Mouse (Mus musculus): ENCODE data around the gene Timm8a1. TPM values are rescaled to one million over a fixed set of nuclear protein-coding genes. Genes with fewer than 3 reads are reported as not detected.

The Timm8a1 gene
- 99.1 and 106 TPM in 2 replicates for polyA plus RNA-seq (2015; fragmentation: Nextera tagmentation; extraction: Ambion mirVana)

GRCm38 (mm10) chrX:134541145-134541954, at the start of gene Timm8a1:
Timm8a1 (minus strand) TSS chrX:134541865.
- H3K4me3 ChIP-seq (replicated peaks; ENCODE audit: low read depth, low read length), result peak within 1 kb of the TSS; percentile 54
- H3K9ac ChIP-seq (ENCODE audit: low read depth, low read length), result peak within 1 kb of the TSS; percentile 57; the same call in 1 of the 2 replicates
- 27% methylated on average over 36 of the region's 61 CpGs for WGBS
- H3K27ac ChIP-seq, result peak within 1 kb of the TSS; percentile 74
- no peaks in the 10 kb centered on the region for H3K36me3 ChIP-seq (ENCODE audit: insufficient read depth, low read length)
- H3K4me1 ChIP-seq (replicated peaks; ENCODE audit: insufficient read depth, low read length), result no peaks in the 10 kb centered on the region
- peak within 1 kb of the TSS; percentile 64 for H3K4me2 ChIP-seq (ENCODE audit: low read length)
- no peak for TF ChIP-seq CTCF (IDR thresholded peaks at IDR 0.05; ENCODE audit: low read depth)
- no peaks in the 10 kb centered on the region for H3K9me3 ChIP-seq (replicated peaks; ENCODE audit: low read length)
- H3K27me3 ChIP-seq (ENCODE audit: insufficient read depth, low read length), result no peaks in the 10 kb centered on the region
- ATAC-seq (replicated peaks; ENCODE audit: low FRiP score, low read depth), result peak; percentile 91
- peak; percentile 50 for DNase-seq (ENCODE audit: low spot score)

GRCm38 (mm10) chrX:134589836-134590235, 48.2 kb upstream of the Timm8a1 start:
- no peak overlapping the region for H3K27ac ChIP-seq
- H3K27me3 ChIP-seq (ENCODE audit: insufficient read depth, low read length), result no peaks in the 10 kb centered on the region
- no peaks in the 10 kb centered on the region for H3K36me3 ChIP-seq (ENCODE audit: insufficient read depth, low read length)
- WGBS, result 53% methylated on average over 5 of the region's 5 CpGs
- no peak overlapping the region for H3K4me2 ChIP-seq (ENCODE audit: low read length)
- no peak overlapping the region for H3K4me3 ChIP-seq (replicated peaks; ENCODE audit: low read depth, low read length)
- DNase-seq (ENCODE audit: low spot score) (no peak), ATAC-seq (replicated peaks; ENCODE audit: low FRiP score, low read depth) (no peak)
- no peaks in the 10 kb centered on the region for H3K9me3 ChIP-seq (replicated peaks; ENCODE audit: low read length)
- TF ChIP-seq CTCF (IDR thresholded peaks at IDR 0.05; ENCODE audit: low read depth), result no peak
- no peak overlapping the region for H3K9ac ChIP-seq (ENCODE audit: low read depth, low read length)
- no peaks in the 10 kb centered on the region for H3K4me1 ChIP-seq (replicated peaks; ENCODE audit: insufficient read depth, low read length)

GRCm38 (mm10) chrX:134588997-134589396, 47.3 kb upstream of the Timm8a1 start:
- ATAC-seq (replicated peaks; ENCODE audit: low FRiP score, low read depth) (no peak), DNase-seq (ENCODE audit: low spot score) (no peak)
- Histone ChIP-seq H3K27ac (no peak overlapping the region), H3K4me3 (replicated peaks; ENCODE audit: low read depth, low read length) (no peak overlapping the region), H3K9me3 (replicated peaks; ENCODE audit: low read length) (no peaks in the 10 kb centered on the region), H3K27me3 (ENCODE audit: insufficient read depth, low read length) (no peaks in the 10 kb centered on the region), H3K9ac (ENCODE audit: low read depth, low read length) (no peak overlapping the region), H3K4me1 (replicated peaks; ENCODE audit: insufficient read depth, low read length) (no peaks in the 10 kb centered on the region), H3K36me3 (ENCODE audit: insufficient read depth, low read length) (no peaks in the 10 kb centered on the region), H3K4me2 (ENCODE audit: low read length) (no peak overlapping the region)
- 85% methylated on average over 3 of the region's 3 CpGs for WGBS
- no peak for TF ChIP-seq CTCF (IDR thresholded peaks at IDR 0.05; ENCODE audit: low read depth)

DNA sequence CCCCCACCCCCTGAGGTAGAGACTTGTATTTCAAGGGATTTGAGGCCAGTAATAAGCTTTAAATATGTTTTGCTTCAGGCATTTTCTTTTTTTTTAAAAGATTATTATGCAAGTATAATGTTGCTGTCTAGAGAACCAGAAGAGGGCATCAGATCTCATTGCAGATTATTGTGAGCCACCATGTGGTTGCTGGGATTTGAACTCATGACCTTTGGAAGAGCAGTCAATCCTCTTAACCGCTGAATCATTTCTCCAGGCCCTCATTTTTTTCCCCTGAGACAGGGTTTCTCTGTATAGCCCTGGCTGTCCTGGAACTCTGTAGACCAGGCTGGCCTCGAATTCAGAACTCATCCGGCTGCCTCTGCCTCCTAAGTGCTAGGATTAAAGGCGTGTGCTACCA, 46.6 kb upstream of the Timm8a1 start:
- no peak for DNase-seq (ENCODE audit: low spot score)
- no peaks in the 10 kb centered on the region for H3K4me1 ChIP-seq (replicated peaks; ENCODE audit: insufficient read depth, low read length)
- H3K4me2 ChIP-seq (ENCODE audit: low read length), result no peak overlapping the region
- H3K36me3 ChIP-seq (ENCODE audit: insufficient read depth, low read length), result no peaks in the 10 kb centered on the region
- WGBS, result 74% methylated on average over 4 of the region's 4 CpGs
- no peak overlapping the region for H3K27ac ChIP-seq
- no peaks in the 10 kb centered on the region for H3K9me3 ChIP-seq (replicated peaks; ENCODE audit: low read length)
- H3K4me3 ChIP-seq (replicated peaks; ENCODE audit: low read depth, low read length), result no peak overlapping the region
- ATAC-seq (replicated peaks; ENCODE audit: low FRiP score, low read depth), result no peak
- H3K27me3 ChIP-seq (ENCODE audit: insufficient read depth, low read length), result no peaks in the 10 kb centered on the region
- no peak for TF ChIP-seq CTCF (IDR thresholded peaks at IDR 0.05; ENCODE audit: low read depth)
- no peak overlapping the region for H3K9ac ChIP-seq (ENCODE audit: low read depth, low read length)

DNA sequence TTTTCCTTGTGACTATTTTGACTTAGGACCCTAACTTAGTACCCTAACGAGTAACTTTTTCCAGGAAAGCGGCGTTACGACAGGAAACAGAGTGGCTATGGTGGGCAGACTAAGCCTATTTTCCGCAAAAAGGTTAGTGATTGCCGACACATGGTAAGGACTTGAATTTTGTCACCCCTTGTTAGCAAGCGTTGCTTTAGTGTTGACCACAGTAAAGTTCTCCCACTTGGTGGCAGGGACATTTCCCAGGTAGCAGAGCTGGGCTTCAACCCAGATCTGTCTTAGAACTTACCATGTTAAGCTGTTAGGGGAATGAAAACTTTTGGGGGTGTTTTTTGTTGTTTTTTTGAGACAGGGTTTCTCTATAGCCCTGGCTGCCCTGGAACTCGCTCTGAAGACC, 44.8 kb upstream of the Timm8a1 start:
- 42% methylated on average over 8 of the region's 8 CpGs for WGBS

GRCm38 (mm10) chrX:134585103-134586002, 43.7 kb upstream of the Timm8a1 start, which contains the start of gene Rpl36a:
Rpl36a (plus strand) TSS chrX:134585654.
- peak within 1 kb of the TSS; percentile 55 for H3K4me2 ChIP-seq (ENCODE audit: low read length)
- no peaks in the 10 kb centered on the region for H3K4me1 ChIP-seq (replicated peaks; ENCODE audit: insufficient read depth, low read length)
- peak; percentile 97 for ATAC-seq (replicated peaks; ENCODE audit: low FRiP score, low read depth)
- no peaks in the 10 kb centered on the region for H3K27me3 ChIP-seq (ENCODE audit: insufficient read depth, low read length)
- WGBS, result 25% methylated on average over 45 of the region's 45 CpGs
- DNase-seq (ENCODE audit: low spot score), result peak; percentile 93
- H3K27ac ChIP-seq, result peak within 1 kb of the TSS; percentile 81
- H3K36me3 ChIP-seq (ENCODE audit: insufficient read depth, low read length), result no peaks in the 10 kb centered on the region
- TF ChIP-seq CTCF (IDR thresholded peaks at IDR 0.05; ENCODE audit: low read depth), result peak; percentile 74
- H3K9me3 ChIP-seq (replicated peaks; ENCODE audit: low read length), result no peaks in the 10 kb centered on the region
- H3K4me3 ChIP-seq (replicated peaks; ENCODE audit: low read depth, low read length), result peak within 1 kb of the TSS; percentile 53
- peak within 1 kb of the TSS; percentile 65 for H3K9ac ChIP-seq (ENCODE audit: low read depth, low read length)

More for the DNA sequence above, 44.8 kb upstream of the Timm8a1 start:
- Histone ChIP-seq H3K27ac (peak overlapping the region; percentile 81; the same call in 1 of the 2 replicates), H3K4me1 (replicated peaks; ENCODE audit: insufficient read depth, low read length) (no peaks in the 10 kb centered on the region), H3K4me3 (replicated peaks; ENCODE audit: low read depth, low read length) (peak overlapping the region; percentile 53), H3K36me3 (ENCODE audit: insufficient read depth, low read length) (no peaks in the 10 kb centered on the region), H3K9me3 (replicated peaks; ENCODE audit: low read length) (no peaks in the 10 kb centered on the region), H3K9ac (ENCODE audit: low read depth, low read length) (peak overlapping the region; percentile 65), H3K27me3 (ENCODE audit: insufficient read depth, low read length) (no peaks in the 10 kb centered on the region), H3K4me2 (ENCODE audit: low read length) (peak overlapping the region; percentile 55)
- DNase-seq (ENCODE audit: low spot score) (no peak), ATAC-seq (replicated peaks; ENCODE audit: low FRiP score, low read depth) (no peak)
- no peak for TF ChIP-seq CTCF (IDR thresholded peaks at IDR 0.05; ENCODE audit: low read depth)

Measured in kidney, postnatal 0 days (tissue).